Mouse (Mus musculus) liver, embryonic 13.5 days (tissue): ENCODE data around the gene Gabrg3. TPM values are rescaled to one million over a fixed set of nuclear protein-coding genes. Genes with fewer than 3 reads are reported as not detected.
"Not testable (repeated sequence)": the region's sequence is repeated elsewhere in the genome, so short reads cannot be mapped to it uniquely, and the experiment has no call there.

ENCODE experiments used
- ATAC-seq: fragments of 200-750 bp; cut with Nextera tagmentation; 2 replicates; pipeline ENCODE4 v1.8.0; 2017; ENCODE audit warnings: low read depth, mild to moderate bottlenecking, moderate number of reproducible peaks, moderate library complexity
- DNase-seq: peaks from one replicate; pipeline ENCODE4 v3.0.0; 2022
- H3K27ac ChIP-seq: fragments of 300-500 bp; sonication (generic); 2 replicates; pipeline ENCODE4 v1.5.1; 2015; ENCODE audit warnings: moderate library complexity, mild to moderate bottlenecking, inconsistent platforms
- H3K27me3 ChIP-seq: fragments of 300-500 bp; sonication (generic); 2 replicates; pipeline ENCODE4 v1.6.1; 2015; ENCODE audit warnings: mild to moderate bottlenecking, inconsistent platforms
- H3K36me3 ChIP-seq: fragments of 300-500 bp; sonication (generic); 2 replicates; pipeline ENCODE4 v1.6.1; 2015; ENCODE audit warnings: mild to moderate bottlenecking, inconsistent platforms
- H3K4me1 ChIP-seq: fragments of 300-500 bp; sonication (generic); replicated peaks from 2 replicates; pipeline ENCODE4 v1.6.1; 2015; ENCODE audit warnings: inconsistent platforms
- H3K4me2 ChIP-seq: fragments of 300-500 bp; sonication (generic); 2 replicates; pipeline ENCODE4 v1.6.1; 2015; ENCODE audit warnings: inconsistent platforms, mild to moderate bottlenecking, moderate library complexity
- H3K4me3 ChIP-seq: fragments of 300-500 bp; sonication (generic); replicated peaks from 2 replicates; pipeline ENCODE4 v1.5.1; 2015; ENCODE audit warnings: mild to moderate bottlenecking, inconsistent platforms
- H3K9ac ChIP-seq: fragments of 300-500 bp; sonication (generic); 2 replicates; pipeline ENCODE4 v1.6.1; 2015; ENCODE audit warnings: mild to moderate bottlenecking, inconsistent platforms
- H3K9me3 ChIP-seq: fragments of 300-500 bp; sonication (generic); replicated peaks from 2 replicates; pipeline ENCODE4 v1.6.1; 2016; ENCODE audit warnings: inconsistent platforms
- WGBS: fragments of 180-500 bp; shearing (Covaris S2); methylation state at CpG from one replicate; pipeline ENCODE4 v1.1.7; 2015; ENCODE audit not compliant: insufficient replicate concordance; 5-methylcytosine and 5-hydroxymethylcytosine counted together
- polyA plus RNA-seq: library from polyadenylated mRNA; unstranded; fragments of >200 nt; fragmentation: Nextera tagmentation; extraction: Ambion mirVana; gene quantifications from 2 replicates; pipeline ENCODE4 v1.2.1, GENCODE M21; 2015

Gene Gabrg3
- polyA plus RNA-seq, 1 experiment from 2014 or later, result 0.09 TPM

GRCm38 (mm10) chr7:57175891-57176545 is 211.0 kb downstream of the Gabrg3 start:
- H3K27ac ChIP-seq, H3K4me1 ChIP-seq, H3K36me3 ChIP-seq, H3K4me2 ChIP-seq, H3K4me3 ChIP-seq, H3K9ac ChIP-seq, H3K27me3 ChIP-seq, ATAC-seq, H3K9me3 ChIP-seq, DNase-seq: not testable (repeated sequence)
- WGBS, result 59% methylated on average over 2 of the region's 2 CpGs

- WGBS, result 60% methylated on average over 3 of the region's 3 CpGs
- DNase-seq (no peak), ATAC-seq (no peak)
- no peak overlapping the region for H3K4me2 ChIP-seq
- no peaks in the 10 kb centered on the region for H3K27me3 ChIP-seq
- no peak overlapping the region for H3K4me3 ChIP-seq
- no peak overlapping the region for H3K27ac ChIP-seq
- no peaks in the 10 kb centered on the region for H3K4me1 ChIP-seq
- H3K36me3 ChIP-seq, result no peaks in the 10 kb centered on the region
- no peak overlapping the region for H3K9ac ChIP-seq
- H3K9me3 ChIP-seq, result no peaks in the 10 kb centered on the region
Measured at GRCm38 (mm10) chr7:57166931-57167330, 220.1 kb downstream of the Gabrg3 start.

GRCm38 (mm10) chr7:57158211-57158610 is 228.8 kb downstream of the Gabrg3 start:
- Histone ChIP-seq H3K9ac (no peak overlapping the region), H3K4me2 (no peak overlapping the region), H3K27me3 (no peaks in the 10 kb centered on the region), H3K36me3 (no peaks in the 10 kb centered on the region), H3K4me3 (no peak overlapping the region), H3K4me1 (no peaks in the 10 kb centered on the region), H3K27ac (no peak overlapping the region), H3K9me3 (no peaks in the 10 kb centered on the region)
- DNase-seq (no peak), ATAC-seq (no peak)
- 59% methylated on average over 3 of the region's 3 CpGs for WGBS

- no peak for ATAC-seq
- Histone ChIP-seq H3K4me3 (no peak overlapping the region), H3K27ac (no peak overlapping the region), H3K4me2 (no peak overlapping the region), H3K27me3 (no peaks in the 10 kb centered on the region), H3K9ac (no peak overlapping the region), H3K36me3 (no peaks in the 10 kb centered on the region), H3K9me3 (no peaks in the 10 kb centered on the region), H3K4me1 (no peaks in the 10 kb centered on the region)
- no peak for DNase-seq
- 45% methylated on average over 5 of the region's 5 CpGs for WGBS
Measured at GRCm38 (mm10) chr7:57153743-57154142, 233.2 kb downstream of the Gabrg3 start.

DNA sequence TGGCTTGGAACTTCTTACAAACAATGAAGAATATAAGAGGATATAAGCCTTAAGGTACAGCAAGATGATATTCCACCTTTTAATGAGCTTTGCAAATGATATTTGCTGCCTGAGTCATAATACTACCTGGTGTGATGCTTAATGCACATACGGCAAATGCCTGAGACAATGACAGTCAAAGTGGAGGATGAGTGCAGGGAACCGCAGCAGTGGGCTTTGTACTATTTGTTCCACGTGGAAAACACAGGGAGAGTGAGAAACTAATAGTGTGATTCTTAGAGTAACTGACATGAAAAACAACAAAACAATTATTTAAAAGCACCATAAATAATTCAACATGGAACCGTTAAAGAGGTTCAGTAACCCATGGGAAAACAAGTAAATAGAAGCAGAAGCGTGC is 236.2 kb downstream of the Gabrg3 start:
- H3K27ac ChIP-seq, result no peak overlapping the region
- no peaks in the 10 kb centered on the region for H3K9me3 ChIP-seq
- no peaks in the 10 kb centered on the region for H3K36me3 ChIP-seq
- H3K4me3 ChIP-seq, result no peak overlapping the region
- H3K4me2 ChIP-seq, result no peak overlapping the region
- H3K27me3 ChIP-seq, result no peaks in the 10 kb centered on the region
- H3K9ac ChIP-seq, result no peak overlapping the region
- no peaks in the 10 kb centered on the region for H3K4me1 ChIP-seq
- no peak for ATAC-seq
- no peak for DNase-seq
- 63% methylated on average over 5 of the region's 5 CpGs for WGBS

DNA sequence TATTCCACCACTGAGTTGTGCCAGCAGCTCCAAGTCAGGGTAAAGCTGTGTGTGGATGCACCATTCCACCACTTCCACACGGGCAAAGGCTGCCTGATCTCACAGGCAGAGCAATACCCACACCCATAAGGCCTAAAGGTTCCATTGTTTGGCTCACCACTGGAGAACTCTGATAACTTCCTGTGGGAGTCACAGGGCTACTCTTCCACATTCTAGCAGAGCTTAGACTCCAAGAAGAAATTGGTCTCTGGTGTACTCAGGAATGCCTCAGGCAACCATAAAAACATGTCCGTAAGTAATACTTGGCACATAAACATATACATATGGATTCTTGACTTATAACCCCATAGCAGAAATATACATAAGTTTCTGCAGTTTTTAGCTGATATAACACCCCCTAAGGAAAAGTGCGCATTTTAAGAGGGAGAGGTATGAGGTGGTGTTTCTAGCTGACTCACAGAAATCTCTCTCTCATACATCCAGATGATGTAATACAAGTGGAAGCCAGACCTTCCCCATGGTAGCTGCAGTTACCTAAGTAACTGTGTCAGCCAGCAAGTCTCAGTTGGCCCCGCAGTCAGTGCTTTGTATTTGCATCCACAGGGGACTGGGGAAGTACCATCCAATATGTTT is 248.8 kb downstream of the Gabrg3 start:
- no peaks in the 10 kb centered on the region for H3K27me3 ChIP-seq
- DNase-seq (no peak), ATAC-seq (no peak)
- WGBS, result 57% methylated on average over 4 of the region's 4 CpGs
- H3K9ac ChIP-seq, result no peak overlapping the region
- H3K4me2 ChIP-seq, result no peak overlapping the region
- no peaks in the 10 kb centered on the region for H3K36me3 ChIP-seq
- H3K4me1 ChIP-seq, result no peaks in the 10 kb centered on the region
- H3K27ac ChIP-seq, result no peak overlapping the region
- no peaks in the 10 kb centered on the region for H3K9me3 ChIP-seq
- no peak overlapping the region for H3K4me3 ChIP-seq

- no peak overlapping the region for H3K4me3 ChIP-seq
- no peaks in the 10 kb centered on the region for H3K4me1 ChIP-seq
- no peak overlapping the region for H3K27ac ChIP-seq
- 52% methylated on average over 4 of the region's 4 CpGs for WGBS
- no peak for ATAC-seq
- no peaks in the 10 kb centered on the region for H3K9me3 ChIP-seq
- DNase-seq, result no peak
- H3K4me2 ChIP-seq, result no peak overlapping the region
- H3K9ac ChIP-seq, result no peak overlapping the region
- H3K36me3 ChIP-seq, result no peaks in the 10 kb centered on the region
- no peaks in the 10 kb centered on the region for H3K27me3 ChIP-seq
Measured at GRCm38 (mm10) chr7:57133009-57133408, 254.0 kb downstream of the Gabrg3 start.

DNA sequence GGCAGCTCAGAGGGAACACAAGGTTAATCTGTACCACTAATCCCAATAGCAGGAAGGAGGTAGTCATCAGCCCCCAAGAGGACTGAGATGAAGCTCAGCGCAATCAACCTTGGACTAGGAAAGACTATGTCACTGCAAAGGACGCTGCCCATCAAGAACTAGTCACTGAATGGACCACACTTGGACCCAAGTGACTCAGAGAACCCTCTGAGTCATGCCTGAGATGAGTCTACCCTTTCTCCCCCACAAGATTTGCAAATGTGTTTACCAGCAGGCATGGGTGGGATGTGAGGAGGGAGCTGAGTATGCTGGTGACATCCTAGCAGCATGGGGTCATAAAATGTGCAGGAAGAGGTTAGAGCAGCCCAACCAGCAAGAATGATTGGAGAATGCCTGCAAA is 254.5 kb downstream of the Gabrg3 start:
- DNase-seq (no peak), ATAC-seq (no peak)
- no peak overlapping the region for H3K9ac ChIP-seq
- no peaks in the 10 kb centered on the region for H3K4me1 ChIP-seq
- H3K36me3 ChIP-seq, result no peaks in the 10 kb centered on the region
- no peak overlapping the region for H3K27ac ChIP-seq
- H3K4me2 ChIP-seq, result no peak overlapping the region
- WGBS, result 62% methylated on average over 2 of the region's 2 CpGs
- H3K27me3 ChIP-seq, result no peaks in the 10 kb centered on the region
- no peak overlapping the region for H3K4me3 ChIP-seq
- H3K9me3 ChIP-seq, result no peaks in the 10 kb centered on the region

GRCm38 (mm10) chr7:57100065-57100464 is 286.9 kb downstream of the Gabrg3 start:
- Histone ChIP-seq H3K9me3 (no peaks in the 10 kb centered on the region), H3K27me3 (no peaks in the 10 kb centered on the region), H3K4me1 (no peaks in the 10 kb centered on the region), H3K36me3 (no peaks in the 10 kb centered on the region), H3K9ac (no peak overlapping the region), H3K4me3 (no peak overlapping the region), H3K27ac (no peak overlapping the region), H3K4me2 (no peak overlapping the region)
- DNase-seq (no peak), ATAC-seq (no peak)
- 57% methylated on average over 3 of the region's 3 CpGs for WGBS

- DNase-seq (no peak), ATAC-seq (no peak)
- WGBS, result 42% methylated on average over 3 of the region's 3 CpGs
- Histone ChIP-seq H3K4me2 (no peak overlapping the region), H3K9me3 (no peaks in the 10 kb centered on the region), H3K9ac (no peak overlapping the region), H3K4me1 (no peaks in the 10 kb centered on the region), H3K27ac (no peak overlapping the region), H3K4me3 (no peak overlapping the region), H3K27me3 (no peaks in the 10 kb centered on the region), H3K36me3 (no peaks in the 10 kb centered on the region)
Measured at GRCm38 (mm10) chr7:57082071-57082470, 304.9 kb downstream of the Gabrg3 start.

DNA sequence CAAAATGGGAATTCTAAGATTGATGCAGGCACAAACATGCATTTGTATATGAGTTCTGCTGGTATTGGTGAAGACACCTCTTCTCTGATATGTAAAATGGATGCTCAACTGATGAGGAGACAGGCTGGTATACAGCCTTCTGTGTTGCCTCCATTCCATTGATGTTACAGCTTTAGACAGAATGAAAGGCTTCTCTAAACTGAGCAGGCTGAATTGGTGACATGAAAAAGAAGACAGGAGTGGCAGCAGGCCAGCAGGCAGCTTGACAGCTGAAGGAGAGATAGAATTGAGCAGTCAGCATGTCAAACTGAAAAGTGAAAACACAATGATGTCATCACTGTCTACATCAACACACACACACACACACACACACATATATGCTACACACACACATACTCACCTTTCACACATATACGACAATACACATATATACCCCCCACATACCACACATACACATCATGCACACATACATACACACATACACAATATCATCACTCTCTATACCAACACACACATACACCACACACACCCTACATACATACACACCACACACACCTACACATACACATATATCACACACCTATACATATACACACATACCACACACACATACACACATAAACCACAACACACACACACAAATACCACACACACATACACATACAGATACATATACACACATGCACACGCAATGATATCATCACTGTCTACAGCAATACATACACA is 315.4 kb downstream of the Gabrg3 start:
- Histone ChIP-seq H3K27me3 (no peaks in the 10 kb centered on the region), H3K4me2 (no peak overlapping the region), H3K9ac (no peak overlapping the region), H3K27ac (no peak overlapping the region), H3K4me3 (no peak overlapping the region), H3K36me3 (no peaks in the 10 kb centered on the region), H3K4me1 (no peaks in the 10 kb centered on the region), H3K9me3 (no peaks in the 10 kb centered on the region)
- ATAC-seq, result no peak
- 67% methylated on average over 2 of the region's 2 CpGs for WGBS
- DNase-seq, result no peak

DNA sequence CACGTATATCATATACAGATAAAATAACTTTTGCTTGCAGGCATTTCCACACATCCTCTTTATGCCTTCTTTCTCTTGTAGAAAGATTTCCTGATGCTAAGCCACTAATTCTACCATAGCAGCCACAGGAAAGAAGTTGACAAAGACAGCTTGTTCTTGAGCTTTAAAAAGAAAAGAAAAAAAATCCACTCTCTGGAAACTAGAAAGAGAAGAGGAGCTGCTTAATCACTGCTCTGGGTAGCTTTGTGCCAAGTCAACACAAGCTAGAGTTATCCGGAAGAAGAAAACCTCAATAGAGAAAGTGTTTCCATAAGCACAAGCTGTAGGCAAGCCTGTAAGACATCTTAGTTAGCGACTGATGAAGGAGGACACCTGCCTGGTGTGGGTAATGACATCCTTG is 321.6 kb downstream of the Gabrg3 start:
- Histone ChIP-seq H3K36me3 (no peaks in the 10 kb centered on the region), H3K27me3 (no peaks in the 10 kb centered on the region), H3K4me2 (no peak overlapping the region), H3K4me1 (no peaks in the 10 kb centered on the region), H3K4me3 (no peak overlapping the region), H3K9me3 (no peaks in the 10 kb centered on the region), H3K27ac (no peak overlapping the region), H3K9ac (no peak overlapping the region)
- 71% methylated on average over 3 of the region's 3 CpGs for WGBS
- DNase-seq (no peak), ATAC-seq (no peak)
